8 mouse cellular contexts compared by ENCODE assay signal in the genomic region with DNA sequence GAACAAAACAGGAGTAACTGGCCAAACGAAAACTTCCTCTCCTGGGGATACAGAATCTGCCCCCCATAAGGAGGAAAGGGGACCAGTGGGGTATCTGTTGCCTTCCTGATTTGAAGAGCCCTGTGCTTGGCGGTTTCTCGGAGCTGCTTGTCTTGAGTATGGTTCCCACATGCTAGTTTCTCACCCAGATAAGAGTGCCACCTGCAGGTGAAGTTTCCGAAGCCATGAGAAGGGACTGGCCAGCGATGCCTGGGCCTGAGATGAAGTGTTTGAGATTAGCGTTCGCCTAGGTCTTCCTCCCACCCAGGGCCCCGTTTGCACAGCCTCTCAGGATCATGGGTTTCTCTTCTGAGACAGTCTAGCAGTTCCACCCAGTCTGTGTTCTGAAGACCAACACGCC. TPM values are rescaled to one million over a fixed set of nuclear protein-coding genes. Genes with fewer than 3 reads are reported as not detected.
A peak's percentile ranks its signal among the peaks of the same experiment; 100 is the strongest.
DNase-seq lines count a peak whose midpoint lies in the region; ATAC-seq lines count a peak whose summit lies in the region.

No protein-coding gene starts in this region.

- no peak overlapping the region for H3K27ac ChIP-seq in kidney, embryonic 16.5 days (ENCODE audit: low read length)
- H3K27ac ChIP-seq in liver, embryonic 11.5 days (ENCODE audit: low read depth, low read length) = no peak overlapping the region

- H3K9me3 ChIP-seq in kidney, embryonic 16.5 days (ENCODE audit: low read length) = no peaks in the 10 kb centered on the region
- H3K9me3 ChIP-seq in liver, embryonic 11.5 days (ENCODE audit: control insufficient read depth, low read length) = no peaks in the 10 kb centered on the region

- H3K36me3 ChIP-seq in kidney, embryonic 16.5 days (ENCODE audit: insufficient read depth, low read length) = peaks cover 41% of the 10 kb centered on the region
- peaks cover 35% of the 10 kb centered on the region for H3K36me3 ChIP-seq in liver, embryonic 11.5 days (ENCODE audit: control insufficient read depth, insufficient read depth, low read length)

- peak; percentile 53 for DNase-seq in kidney, adult 18-20 months
- DNase-seq in A20 (ENCODE audit: low read depth, low spot score) = peak; percentile 73
- peak; percentile 61 for DNase-seq in NIH3T3 (ENCODE audit: low read depth)
- DNase-seq in kidney, postnatal 14 days = peak; percentile 65
- no peak for DNase-seq in ovary, postnatal 36 days (ENCODE audit: low spot score)
- no peak for DNase-seq in adipocyte (ENCODE audit: low spot score)
- no peak for DNase-seq in liver, embryonic 11.5 days (ENCODE audit: low spot score)

- H3K27me3 ChIP-seq in kidney, embryonic 16.5 days (ENCODE audit: insufficient read depth, low read length) = no peaks in the 10 kb centered on the region
- H3K27me3 ChIP-seq in liver, embryonic 11.5 days (replicated peaks; ENCODE audit: control insufficient read depth, insufficient read depth, low read length) = no peaks in the 10 kb centered on the region

- H3K9ac ChIP-seq in kidney, embryonic 16.5 days (replicated peaks; ENCODE audit: low read length) = no peak overlapping the region
- H3K9ac ChIP-seq in liver, embryonic 11.5 days (ENCODE audit: low read depth, low read length) = no peak overlapping the region

- ATAC-seq in kidney, embryonic 16.5 days (ENCODE audit: low FRiP score, low TSS enrichment) = no peak
- ATAC-seq in liver, embryonic 11.5 days (replicated peaks; ENCODE audit: low FRiP score) = no peak

- 30% methylated on average over 9 of the region's 9 CpGs for WGBS in kidney, embryonic 16.5 days
- WGBS in liver, embryonic 11.5 days = 39% methylated on average over 9 of the region's 9 CpGs

- H3K4me1 ChIP-seq in kidney, embryonic 16.5 days (ENCODE audit: insufficient read depth, low read length) = peaks cover 26% of the 10 kb centered on the region
- peaks cover 29% of the 10 kb centered on the region for H3K4me1 ChIP-seq in liver, embryonic 11.5 days (replicated peaks; ENCODE audit: control insufficient read depth, insufficient read depth, low read length)

- H3K4me3 ChIP-seq in kidney, embryonic 16.5 days (ENCODE audit: low read length) = no peak overlapping the region
- H3K4me3 ChIP-seq in liver, embryonic 11.5 days (ENCODE audit: low read depth, low read length) = no peak overlapping the region

- no peak overlapping the region for H3K4me2 ChIP-seq in kidney, embryonic 16.5 days (replicated peaks; ENCODE audit: low read depth, low read length)
- H3K4me2 ChIP-seq in liver, embryonic 11.5 days = no peak overlapping the region

RNA-seq across cellular contexts. Expression of a gene that starts 1.7 kb away (rescaled TPM):
- polyA plus RNA-seq in kidney, embryonic 16.5 days (2015; fragmentation: Nextera tagmentation; extraction: Ambion mirVana) = 11.7 and 12.0 TPM in 2 replicates
- 23.7 and 23.8 TPM in 2 replicates for polyA plus RNA-seq in liver, embryonic 11.5 days (2014; fragmentation: Nextera tagmentation; extraction: Ambion mirVana)

RNA-seq across cellular contexts. Expression of a gene that starts 12.5 kb away (rescaled TPM):
- polyA plus RNA-seq in kidney, embryonic 16.5 days (2015; fragmentation: Nextera tagmentation; extraction: Ambion mirVana) = 33.1 and 41.0 TPM in 2 replicates
- polyA plus RNA-seq in liver, embryonic 11.5 days (2014; fragmentation: Nextera tagmentation; extraction: Ambion mirVana) = 69.4 and 70.3 TPM in 2 replicates

RNA-seq across cellular contexts. Expression of a gene that starts 12.6 kb away (rescaled TPM):
- 0.37 and 0.70 TPM in 2 replicates for polyA plus RNA-seq in kidney, embryonic 16.5 days (2015; fragmentation: Nextera tagmentation; extraction: Ambion mirVana)
- polyA plus RNA-seq in liver, embryonic 11.5 days (2014; fragmentation: Nextera tagmentation; extraction: Ambion mirVana) = 0.55 and 0.99 TPM in 2 replicates

RNA-seq across cellular contexts. Expression of a gene that starts 14.5 kb away (rescaled TPM):
- 659 and 673 TPM in 2 replicates for polyA plus RNA-seq in kidney, embryonic 16.5 days (2015; fragmentation: Nextera tagmentation; extraction: Ambion mirVana)
- polyA plus RNA-seq in liver, embryonic 11.5 days (2014; fragmentation: Nextera tagmentation; extraction: Ambion mirVana) = 761 and 837 TPM in 2 replicates

RNA-seq across cellular contexts. Expression of a gene that starts 22.7 kb away (rescaled TPM):
- polyA plus RNA-seq in kidney, embryonic 16.5 days (2015; fragmentation: Nextera tagmentation; extraction: Ambion mirVana) = 55.0 and 59.9 TPM in 2 replicates
- polyA plus RNA-seq in liver, embryonic 11.5 days (2014; fragmentation: Nextera tagmentation; extraction: Ambion mirVana) = 69.6 and 75.3 TPM in 2 replicates

Comparison
In these comparisons a context has a peak if more than half of its experiments do, and no peak if none do; other contexts are left out.
1. DNase-seq: peak in kidney, adult 18-20 months (single experiment), A20 (single experiment), NIH3T3 (single experiment) and kidney, postnatal 14 days (single experiment); none in ovary, postnatal 36 days (single experiment), adipocyte (single experiment) and liver, embryonic 11.5 days (single experiment).